Mouse (Mus musculus) activated CD4-positive, CD25-positive, alpha-beta regulatory T cell, adult 4 months (primary cell): ENCODE measurements around the gene Strap. TPM values are rescaled to one million over a fixed set of nuclear protein-coding genes. Genes with fewer than 3 reads are reported as not detected.
"Not testable (repeated sequence)": the region's sequence is repeated elsewhere in the genome, so short reads cannot be mapped to it uniquely, and the experiment has no call there.

Source experiments
- ATAC-seq: one replicate; pipeline ENCODE4 v1.8.0; 2017
- polyA plus RNA-seq, 2 experiments: library from polyadenylated mRNA; unstranded; fragments of 100-300 nt; shearing (Covaris generic); gene quantifications; one replicate each; pipeline ENCODE4 v1.2.1; 2017

Gene Strap
- 10 to 100 TPM; 33.4 to 40.0 TPM for polyA plus RNA-seq

DNA sequence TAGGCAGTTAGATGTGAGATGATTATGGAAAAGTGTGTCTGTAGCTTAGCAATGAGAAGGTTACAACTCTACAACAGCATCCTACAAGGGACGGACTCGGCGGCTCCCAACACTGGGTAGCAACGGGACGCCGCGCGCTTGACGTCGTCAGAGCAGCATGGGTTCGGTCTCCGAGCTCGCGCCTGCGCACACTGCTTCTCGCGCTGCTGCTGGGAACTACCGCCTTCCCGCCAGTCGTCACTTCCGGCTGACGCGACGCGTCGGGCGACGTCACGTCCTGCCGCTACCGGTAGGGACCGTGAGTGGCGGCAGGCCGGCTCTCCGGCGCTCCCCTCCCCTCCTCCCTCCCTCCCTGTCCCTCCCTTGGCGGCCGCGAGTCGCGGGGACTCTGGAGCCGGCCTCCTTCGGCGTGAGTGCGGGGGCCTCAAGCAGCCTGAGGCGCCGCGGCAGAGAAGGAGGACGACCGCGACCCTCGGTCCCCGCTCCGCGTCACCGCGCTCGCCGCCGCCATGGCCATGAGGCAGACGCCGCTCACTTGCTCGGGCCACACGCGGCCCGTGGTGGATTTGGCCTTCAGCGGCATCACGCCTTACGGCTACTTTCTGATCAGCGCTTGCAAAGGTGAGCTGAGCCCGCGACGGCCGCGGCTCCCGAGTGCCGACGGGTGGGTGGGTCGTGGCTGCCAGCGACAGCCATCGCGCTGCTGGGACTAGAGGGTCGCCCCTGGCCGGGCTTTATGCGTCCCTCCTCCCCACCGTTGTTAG lies at the start of gene Strap:
Strap (plus strand) TSS at position 233 of the 764 bp plus-strand sequence.
- ATAC-seq: peak; percentile 93

DNA sequence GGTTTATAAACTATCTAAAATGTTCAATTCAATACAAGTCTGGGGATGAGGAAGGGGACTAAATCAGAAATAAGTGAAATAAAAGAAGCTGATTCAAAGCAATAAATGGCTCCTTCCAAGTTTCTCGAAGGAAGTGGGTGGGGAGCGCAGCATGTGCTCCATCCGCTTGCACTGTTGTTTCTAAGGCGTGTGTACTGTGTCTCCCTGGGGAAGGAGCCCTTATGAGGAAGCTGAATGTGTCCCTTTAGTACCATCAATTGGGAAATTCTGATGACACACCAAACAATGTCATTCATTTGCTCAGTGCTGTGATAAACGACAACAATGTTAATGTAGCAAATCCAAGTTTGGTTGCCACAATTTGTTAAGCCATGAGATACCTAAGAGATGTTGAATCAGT lies 47.2 kb upstream of the Strap start:
- ATAC-seq: no peak

- no peak for ATAC-seq
These were observed 46.8 kb upstream of the Strap start for GRCm38 (mm10) chr6:137688079-137688478.

- ATAC-seq: no peak
These were observed 46.3 kb upstream of the Strap start for GRCm38 (mm10) chr6:137688506-137689105.

GRCm38 (mm10) chr6:137690550-137691119 lies 44.2 kb upstream of the Strap start:
- ATAC-seq: no peak

DNA sequence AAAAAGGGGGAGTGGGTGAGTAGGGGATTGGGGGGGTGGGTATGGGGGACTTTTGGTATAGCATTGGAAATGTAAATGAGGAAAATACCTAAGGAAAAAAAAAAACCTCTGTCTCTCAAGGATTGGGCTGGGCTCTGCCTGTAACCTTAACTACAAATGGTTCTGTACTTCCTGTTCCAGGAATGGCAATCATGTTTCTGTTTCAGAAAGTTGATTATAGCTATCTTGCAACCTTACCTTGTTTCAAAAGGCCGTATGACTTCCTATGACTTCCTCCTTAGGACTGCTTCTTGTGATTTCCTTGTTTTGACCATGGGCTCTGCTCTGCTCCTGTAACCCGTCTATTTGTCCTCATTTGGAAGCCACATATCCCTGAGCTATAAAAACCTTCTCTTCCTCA lies 40.6 kb upstream of the Strap start:
- no peak for ATAC-seq

- ATAC-seq: no peak
These were observed 39.8 kb upstream of the Strap start for GRCm38 (mm10) chr6:137695046-137695445.

DNA sequence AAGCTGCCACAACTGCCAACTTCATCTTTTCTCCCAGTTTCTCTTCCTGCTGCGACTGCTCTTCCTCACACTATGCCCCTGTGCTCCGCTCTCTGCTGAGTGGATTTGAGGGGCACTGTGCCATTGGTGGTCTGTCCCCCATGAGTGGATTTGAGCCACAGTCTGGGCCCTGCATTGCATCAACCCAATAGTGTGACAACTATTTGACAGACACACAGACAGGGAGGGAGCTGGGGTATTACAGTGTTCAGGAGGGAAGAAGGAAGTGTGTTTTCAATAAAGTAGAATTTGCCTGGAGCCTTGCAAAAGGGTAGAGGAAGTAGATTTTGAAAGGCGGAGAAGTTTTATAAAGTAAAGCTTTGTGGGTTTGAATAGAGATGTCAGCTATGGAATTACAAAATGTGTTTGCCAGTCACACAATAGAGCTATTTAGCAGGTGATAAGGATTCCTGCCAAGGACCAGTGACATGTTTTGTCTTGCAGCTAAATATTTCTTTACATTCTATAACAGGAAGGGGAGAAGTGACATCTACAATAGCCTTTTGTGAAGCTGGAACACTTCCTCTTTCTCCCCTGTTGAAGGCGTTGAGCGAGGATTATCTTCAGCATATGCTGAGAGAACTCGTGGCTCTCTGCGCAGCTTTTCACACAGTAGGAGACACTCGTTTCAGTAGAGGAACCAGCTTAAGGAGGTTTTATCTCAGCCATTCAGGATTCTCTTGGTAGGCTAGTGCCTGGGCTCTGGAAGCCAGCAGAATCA lies 38.3 kb upstream of the Strap start:
- no peak for ATAC-seq

GRCm38 (mm10) chr6:137699434-137699833 lies 35.4 kb upstream of the Strap start:
- no peak for ATAC-seq

DNA sequence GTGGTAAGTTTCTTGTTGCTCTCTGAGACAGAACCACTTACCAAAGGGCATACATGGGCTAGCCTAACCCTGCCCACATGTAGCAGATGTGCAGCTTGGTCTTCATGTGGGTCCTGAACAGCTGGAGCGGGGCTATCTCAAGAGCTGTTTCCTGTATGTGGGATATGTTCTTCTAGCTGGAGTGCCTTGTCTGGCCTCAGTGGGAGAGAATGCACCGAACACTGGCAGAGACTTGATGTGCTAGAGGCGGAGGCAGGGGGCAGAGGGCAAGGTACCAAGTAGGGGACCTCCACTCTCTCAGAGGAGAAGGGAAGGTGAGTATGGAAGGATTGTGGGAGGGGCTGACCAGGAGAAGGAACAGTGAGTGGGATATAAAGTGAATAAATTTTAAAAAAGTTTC lies 32.7 kb upstream of the Strap start:
- ATAC-seq: no peak

DNA sequence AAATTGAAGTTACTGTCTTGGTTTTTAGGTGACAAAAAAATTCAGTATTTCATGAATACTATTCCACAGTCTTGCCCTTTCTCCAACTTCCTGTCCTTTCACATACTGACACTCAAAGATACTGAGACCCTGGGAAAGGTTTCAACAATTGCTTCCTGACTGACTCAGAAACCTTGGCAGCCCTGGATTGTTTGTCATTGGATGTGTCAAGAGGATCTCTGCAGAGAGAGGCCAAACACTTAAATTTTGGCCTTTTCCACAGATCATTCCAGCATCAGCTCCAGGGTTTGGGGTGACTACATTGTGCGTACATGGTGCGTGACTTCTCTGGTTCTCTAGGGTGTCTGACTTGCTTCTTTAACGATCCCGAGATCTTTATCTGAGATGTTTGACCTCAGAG lies 32.0 kb upstream of the Strap start:
- ATAC-seq: no peak

DNA sequence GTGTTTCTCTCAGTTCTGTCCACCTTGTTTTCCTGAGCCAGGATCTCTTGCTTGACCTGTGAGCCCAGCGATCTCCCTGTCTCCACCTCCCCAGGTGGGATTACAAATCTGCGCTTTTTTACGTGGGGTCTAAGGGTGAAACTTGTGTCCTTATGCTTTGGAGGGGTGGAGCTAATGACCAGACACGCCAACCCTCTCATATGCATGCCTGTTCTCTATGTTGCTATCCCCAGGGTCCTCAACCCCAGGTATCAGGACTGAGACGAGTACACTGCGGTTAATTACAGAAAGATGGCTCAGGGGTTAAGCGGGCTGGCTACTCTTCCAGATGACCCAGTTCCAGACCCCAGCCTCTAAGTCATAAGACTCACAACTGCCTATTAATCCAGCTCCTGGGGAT lies 31.4 kb upstream of the Strap start:
- no peak for ATAC-seq

GRCm38 (mm10) chr6:137704300-137704939 lies 30.5 kb upstream of the Strap start:
- ATAC-seq: no peak

- no peak for ATAC-seq
These were observed 28.7 kb upstream of the Strap start for GRCm38 (mm10) chr6:137706209-137706608.

DNA sequence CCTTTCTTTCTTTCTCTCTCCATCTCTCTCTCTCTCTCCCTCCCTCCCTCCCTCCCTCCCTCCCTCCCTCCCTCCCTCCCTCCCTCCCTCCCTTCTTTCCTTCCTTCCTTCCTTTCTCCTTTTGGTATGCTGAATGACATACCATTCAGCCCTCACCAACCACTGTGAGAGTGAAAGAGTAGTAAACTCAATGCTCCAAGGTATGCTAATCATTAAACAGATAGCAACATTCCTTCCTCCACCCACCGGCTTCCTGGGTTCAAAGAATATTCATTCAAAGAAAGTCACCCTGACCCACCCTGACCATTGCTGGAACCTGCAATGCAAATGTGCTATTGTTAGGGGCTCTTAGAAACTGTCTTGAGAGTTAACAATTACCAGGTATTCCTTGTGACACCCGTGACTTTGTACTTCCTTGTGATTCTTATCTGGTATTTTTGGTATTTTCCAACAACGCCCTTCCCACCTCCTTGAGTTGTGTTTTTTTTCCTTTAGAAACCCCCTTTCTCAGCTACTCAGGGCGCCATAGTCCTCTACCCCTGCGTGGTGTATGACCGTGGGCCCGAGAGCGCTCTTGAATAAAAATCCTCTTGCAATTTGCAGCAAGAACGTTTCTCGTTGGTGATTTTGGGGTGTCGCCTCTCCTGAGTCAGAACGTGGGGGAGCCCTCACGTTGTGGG lies 26.0 kb upstream of the Strap start:
- ATAC-seq: not testable (repeated sequence)

GRCm38 (mm10) chr6:137710179-137711037 lies 24.5 kb upstream of the Strap start:
- no peak for ATAC-seq

DNA sequence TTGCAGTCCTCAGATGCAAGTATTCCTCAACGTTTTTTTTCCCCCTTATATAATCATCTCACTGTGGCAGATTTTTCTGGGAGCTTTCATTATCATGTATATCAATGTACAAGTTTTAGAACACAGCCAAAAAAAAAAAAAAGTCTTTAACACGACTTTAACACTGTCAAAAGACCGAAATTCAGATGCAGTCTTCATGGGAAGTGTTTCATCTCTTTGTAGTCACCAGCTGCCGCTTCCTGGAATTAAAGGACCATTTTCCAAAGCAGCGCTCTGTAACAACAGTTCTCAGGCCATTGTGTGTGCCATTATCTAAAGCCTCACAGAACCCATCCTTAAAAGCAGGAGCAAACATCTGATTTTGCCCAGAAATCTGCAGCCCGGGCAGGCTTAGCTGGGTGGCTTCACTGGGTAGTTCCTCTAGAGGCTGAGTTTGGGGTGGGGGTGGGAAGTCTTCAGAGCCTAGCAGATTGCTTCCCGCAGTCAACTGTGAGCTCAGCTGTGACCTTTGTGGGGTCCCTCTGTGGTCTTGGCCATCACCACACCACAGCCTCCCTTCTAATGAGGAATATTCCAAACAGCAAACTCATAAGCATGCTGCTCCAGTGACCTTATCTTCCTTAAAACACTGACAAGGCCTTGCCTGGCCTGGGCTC lies 22.1 kb upstream of the Strap start:
- ATAC-seq: no peak

GRCm38 (mm10) chr6:137713310-137713664 lies 21.6 kb upstream of the Strap start:
- no peak for ATAC-seq

GRCm38 (mm10) chr6:137716802-137717201 lies 18.1 kb upstream of the Strap start:
- no peak for ATAC-seq

DNA sequence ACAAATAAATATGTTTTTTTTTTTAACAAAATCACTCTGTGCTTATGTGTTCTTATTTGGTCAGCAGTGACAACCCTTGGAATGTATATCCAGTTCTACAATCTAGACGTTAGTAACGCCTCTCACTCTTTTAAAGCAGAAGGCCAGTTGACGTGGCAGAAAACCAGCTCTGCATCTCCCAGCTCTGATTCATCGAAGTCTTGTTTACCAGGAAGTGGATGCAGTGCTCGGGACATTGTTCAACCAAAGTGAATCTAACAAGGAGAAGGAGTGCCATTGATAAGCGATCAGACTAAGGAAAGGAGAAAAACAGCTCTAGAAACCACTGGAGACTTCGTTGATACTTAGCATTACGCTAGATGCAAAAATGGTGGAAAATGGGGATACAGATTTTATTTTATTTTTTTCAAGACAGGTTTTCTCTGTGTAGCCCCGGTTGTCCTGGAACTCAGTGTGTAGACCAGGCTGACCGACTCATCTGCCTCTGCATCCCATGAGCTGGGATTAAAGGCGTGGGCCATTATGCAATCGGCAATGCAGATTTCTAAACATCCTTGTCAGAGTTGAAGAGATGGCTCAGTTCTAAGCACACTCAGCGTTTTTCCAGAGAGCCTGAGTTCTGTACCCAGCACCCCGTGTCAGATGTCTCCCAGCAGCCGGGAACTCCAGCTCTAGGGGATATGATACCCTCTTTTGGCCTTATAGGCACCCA lies 12.5 kb upstream of the Strap start:
- ATAC-seq: no peak
